Mouse (Mus musculus): ENCODE measurements at regions not wholly inside any gene's neighbourhood (a gene's known extent, or its start where the extent isn't known, plus 50 kb on each side); places are given as distances from the start of the nearest gene placed in this dataset.
"Not testable (repeated sequence)": the region's sequence is repeated elsewhere in the genome, so short reads cannot be mapped to it uniquely, and the experiment has no call there.

DNA sequence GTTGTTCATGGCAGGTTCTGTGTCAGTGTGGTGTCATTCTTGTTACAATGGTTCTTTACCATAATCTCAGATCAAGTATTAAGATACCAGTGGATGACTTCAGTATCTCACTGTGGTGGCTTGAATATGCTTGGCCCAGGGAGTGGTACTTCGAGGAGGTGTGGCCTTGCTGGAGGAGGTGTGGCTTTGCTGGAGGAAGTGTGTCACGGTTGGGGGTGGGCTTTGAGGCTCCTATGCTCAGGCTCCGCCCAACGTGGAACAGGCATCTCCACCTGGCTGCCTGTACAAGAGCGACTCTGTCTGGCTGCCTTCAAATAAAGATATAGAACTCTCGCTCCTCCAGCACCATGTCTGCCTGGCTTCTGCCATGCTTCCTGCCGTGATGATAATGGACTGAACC is 63.6 kb downstream of the Cd2 start:
- no peaks in the 10 kb centered on the region for H3K27me3 ChIP-seq (replicated peaks; ENCODE audit: control insufficient read depth, insufficient read depth, low read length)
- H3K9ac ChIP-seq (replicated peaks; ENCODE audit: low read depth, low read length): no peak overlapping the region
- WGBS: 77% methylated on average over 7 of the region's 7 CpGs
- no peaks in the 10 kb centered on the region for H3K36me3 ChIP-seq (ENCODE audit: control insufficient read depth, insufficient read depth)
- no peaks in the 10 kb centered on the region for H3K9me3 ChIP-seq (ENCODE audit: control insufficient read depth, low read length)
- no peak overlapping the region for H3K4me2 ChIP-seq (ENCODE audit: low read length)
- no peak overlapping the region for H3K27ac ChIP-seq (ENCODE audit: low read length)
- H3K4me1 ChIP-seq (replicated peaks; ENCODE audit: control insufficient read depth, insufficient read depth, low read length): no peaks in the 10 kb centered on the region
- ATAC-seq: no peak
- H3K4me3 ChIP-seq (replicated peaks; ENCODE audit: low read length): no peak overlapping the region

- Histone ChIP-seq H3K9me3 (ENCODE audit: control insufficient read depth, low read length) (no peaks in the 10 kb centered on the region), H3K4me2 (ENCODE audit: low read length) (no peak overlapping the region), H3K4me3 (replicated peaks; ENCODE audit: low read length) (no peak overlapping the region), H3K9ac (replicated peaks; ENCODE audit: low read depth, low read length) (no peak overlapping the region), H3K36me3 (ENCODE audit: control insufficient read depth, insufficient read depth) (no peaks in the 10 kb centered on the region), H3K4me1 (replicated peaks; ENCODE audit: control insufficient read depth, insufficient read depth, low read length) (no peaks in the 10 kb centered on the region), H3K27ac (ENCODE audit: low read length) (no peak overlapping the region), H3K27me3 (replicated peaks; ENCODE audit: control insufficient read depth, insufficient read depth, low read length) (no peaks in the 10 kb centered on the region)
- 90% methylated on average over 2 of the region's 2 CpGs for WGBS
- no peak for ATAC-seq
Observed at GRCm38 (mm10) chr3:101219897-101220296, 67.8 kb downstream of the Cd2 start.

- 89% methylated on average over 13 of the region's 13 CpGs for WGBS
- no peak overlapping the region for H3K4me3 ChIP-seq (replicated peaks; ENCODE audit: low read length)
- no peak for ATAC-seq
- H3K27ac ChIP-seq (ENCODE audit: low read length): no peak overlapping the region
- H3K9me3 ChIP-seq (ENCODE audit: control insufficient read depth, low read length): no peaks in the 10 kb centered on the region
- H3K4me1 ChIP-seq (replicated peaks; ENCODE audit: control insufficient read depth, insufficient read depth, low read length): peaks cover 17% of the 10 kb centered on the region
- no peaks in the 10 kb centered on the region for H3K36me3 ChIP-seq (ENCODE audit: control insufficient read depth, insufficient read depth)
- no peak overlapping the region for H3K4me2 ChIP-seq (ENCODE audit: low read length)
- no peak overlapping the region for H3K9ac ChIP-seq (replicated peaks; ENCODE audit: low read depth, low read length)
- no peaks in the 10 kb centered on the region for H3K27me3 ChIP-seq (replicated peaks; ENCODE audit: control insufficient read depth, insufficient read depth, low read length)
Observed at GRCm38 (mm10) chr3:101216711-101217110, 71.0 kb downstream of the Cd2 start.

DNA sequence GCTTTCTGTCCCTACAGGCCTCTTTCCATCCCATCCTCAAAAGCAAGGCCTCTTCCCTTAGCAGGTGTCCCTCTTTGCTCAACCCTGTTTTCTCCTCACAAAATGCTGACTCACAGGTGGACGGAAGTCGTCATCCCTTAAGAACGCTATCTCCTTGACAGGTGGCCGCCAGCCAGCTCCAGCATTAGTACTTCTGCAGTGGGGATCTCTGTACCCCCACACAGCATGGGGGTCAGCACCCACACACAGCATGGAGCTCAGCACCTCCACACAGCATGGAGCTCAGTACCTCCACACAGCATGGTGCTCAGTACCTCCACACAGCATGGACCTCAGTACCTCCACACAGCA is 74.6 kb downstream of the Cd2 start:
- Histone ChIP-seq H3K4me2 (ENCODE audit: low read length) (no peak overlapping the region), H3K27me3 (replicated peaks; ENCODE audit: control insufficient read depth, insufficient read depth, low read length) (no peaks in the 10 kb centered on the region), H3K9me3 (ENCODE audit: control insufficient read depth, low read length) (no peaks in the 10 kb centered on the region), H3K4me1 (replicated peaks; ENCODE audit: control insufficient read depth, insufficient read depth, low read length) (peaks cover 18% of the 10 kb centered on the region), H3K36me3 (ENCODE audit: control insufficient read depth, insufficient read depth) (no peaks in the 10 kb centered on the region), H3K9ac (replicated peaks; ENCODE audit: low read depth, low read length) (no peak overlapping the region), H3K4me3 (replicated peaks; ENCODE audit: low read length) (no peak overlapping the region), H3K27ac (ENCODE audit: low read length) (no peak overlapping the region)
- WGBS: 52% methylated on average over 4 of the region's 4 CpGs
- ATAC-seq: no peak

- no peaks in the 10 kb centered on the region for H3K36me3 ChIP-seq (ENCODE audit: control insufficient read depth, insufficient read depth)
- H3K4me2 ChIP-seq (ENCODE audit: low read length): no peak overlapping the region
- H3K9me3 ChIP-seq (ENCODE audit: control insufficient read depth, low read length): no peaks in the 10 kb centered on the region
- H3K9ac ChIP-seq (replicated peaks; ENCODE audit: low read depth, low read length): peak overlapping the region; percentile 38
- H3K27ac ChIP-seq (ENCODE audit: low read length): peak overlapping the region; percentile 63
- 4% methylated on average over 12 of the region's 12 CpGs for WGBS
- H3K27me3 ChIP-seq (replicated peaks; ENCODE audit: control insufficient read depth, insufficient read depth, low read length): no peaks in the 10 kb centered on the region
- ATAC-seq: peak; percentile 90
- no peak overlapping the region for H3K4me3 ChIP-seq (replicated peaks; ENCODE audit: low read length)
- H3K4me1 ChIP-seq (replicated peaks; ENCODE audit: control insufficient read depth, insufficient read depth, low read length): peaks cover 18% of the 10 kb centered on the region
Observed at GRCm38 (mm10) chr3:101212403-101213211, 75.1 kb downstream of the Cd2 start.

DNA sequence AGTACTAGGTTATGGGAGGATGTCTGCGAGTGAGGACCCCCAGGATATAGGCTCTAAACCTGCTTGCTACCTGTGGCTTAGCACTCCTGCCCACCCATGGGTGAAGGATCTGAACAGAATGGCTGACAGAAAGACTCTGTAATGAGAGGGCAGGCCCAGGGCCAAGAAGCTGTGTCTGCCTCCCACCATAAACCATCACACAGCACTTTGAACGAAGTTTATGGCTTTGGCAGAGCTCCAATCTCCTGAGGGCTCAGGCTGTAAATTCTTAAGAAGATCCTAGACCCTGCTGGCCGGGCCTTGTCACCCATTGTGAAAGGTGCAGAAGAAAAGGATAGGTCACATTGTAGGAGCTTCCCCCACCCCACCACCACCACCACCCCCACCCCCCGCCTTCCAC is 75.8 kb downstream of the Cd2 start:
- ATAC-seq: peak; percentile 13
- no peaks in the 10 kb centered on the region for H3K27me3 ChIP-seq (replicated peaks; ENCODE audit: control insufficient read depth, insufficient read depth, low read length)
- H3K36me3 ChIP-seq (ENCODE audit: control insufficient read depth, insufficient read depth): no peaks in the 10 kb centered on the region
- H3K4me2 ChIP-seq (ENCODE audit: low read length): no peak overlapping the region
- no peak overlapping the region for H3K9ac ChIP-seq (replicated peaks; ENCODE audit: low read depth, low read length)
- H3K4me3 ChIP-seq (replicated peaks; ENCODE audit: low read length): no peak overlapping the region
- H3K27ac ChIP-seq (ENCODE audit: low read length): no peak overlapping the region; the same call in 1 of the 2 replicates
- no peaks in the 10 kb centered on the region for H3K9me3 ChIP-seq (ENCODE audit: control insufficient read depth, low read length)
- WGBS: 46% methylated on average over 4 of the region's 4 CpGs
- peaks cover 18% of the 10 kb centered on the region for H3K4me1 ChIP-seq (replicated peaks; ENCODE audit: control insufficient read depth, insufficient read depth, low read length)

GRCm38 (mm10) chr3:101209546-101209945 is 78.2 kb downstream of the Cd2 start:
- Histone ChIP-seq H3K36me3 (ENCODE audit: control insufficient read depth, insufficient read depth) (no peaks in the 10 kb centered on the region), H3K9ac (replicated peaks; ENCODE audit: low read depth, low read length) (no peak overlapping the region), H3K4me3 (replicated peaks; ENCODE audit: low read length) (no peak overlapping the region), H3K4me1 (replicated peaks; ENCODE audit: control insufficient read depth, insufficient read depth, low read length) (peaks cover 18% of the 10 kb centered on the region), H3K4me2 (ENCODE audit: low read length) (no peak overlapping the region), H3K9me3 (ENCODE audit: control insufficient read depth, low read length) (no peaks in the 10 kb centered on the region), H3K27ac (ENCODE audit: low read length) (no peak overlapping the region), H3K27me3 (replicated peaks; ENCODE audit: control insufficient read depth, insufficient read depth, low read length) (no peaks in the 10 kb centered on the region)
- 41% methylated on average over 7 of the region's 7 CpGs for WGBS
- no peak for ATAC-seq

DNA sequence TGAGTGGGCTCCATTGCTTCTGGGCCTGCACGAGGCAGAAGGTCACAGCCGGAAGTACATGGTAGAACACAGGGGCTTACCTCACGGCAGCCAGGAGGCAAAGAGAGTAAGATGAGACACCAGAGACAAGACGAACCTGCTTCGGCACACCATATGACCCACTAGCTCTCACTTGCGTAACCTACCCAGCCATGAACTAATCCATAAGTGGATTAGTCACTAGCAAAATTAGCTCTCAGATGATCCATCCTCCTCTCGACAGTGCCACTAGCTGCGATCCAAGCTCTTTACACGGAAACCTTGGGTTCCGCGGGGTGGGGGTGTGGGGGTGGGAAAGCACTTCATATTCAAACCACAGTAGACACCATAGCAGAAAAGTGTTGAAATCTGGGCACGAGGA is 79.0 kb downstream of the Cd2 start:
- no peak for ATAC-seq

DNA sequence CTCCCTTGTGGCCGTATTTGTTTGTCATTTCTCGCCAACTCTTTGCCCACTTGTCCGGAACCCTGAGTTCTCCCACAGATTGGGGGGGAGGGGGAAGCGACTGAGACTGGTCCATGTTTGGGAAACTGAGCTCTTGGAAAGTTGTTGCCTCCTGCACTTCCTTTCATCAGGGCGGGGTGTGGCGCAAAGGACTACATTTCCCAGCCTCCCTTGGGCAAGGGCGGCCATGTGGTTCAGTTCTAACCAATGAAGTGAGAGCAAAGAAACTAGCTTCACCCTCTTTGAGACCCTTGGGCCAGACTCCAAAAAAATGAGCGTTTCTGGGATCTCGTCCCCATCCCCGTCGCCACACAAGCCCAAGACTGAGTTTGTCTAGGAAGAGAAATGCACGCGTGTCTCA is 81.6 kb downstream of the Cd2 start:
- not testable (repeated sequence) for H3K4me2 ChIP-seq (ENCODE audit: low read length); H3K27ac ChIP-seq (ENCODE audit: low read length); H3K27me3 ChIP-seq (replicated peaks; ENCODE audit: control insufficient read depth, insufficient read depth, low read length); H3K4me3 ChIP-seq (replicated peaks; ENCODE audit: low read length); H3K9me3 ChIP-seq (ENCODE audit: control insufficient read depth, low read length); H3K9ac ChIP-seq (replicated peaks; ENCODE audit: low read depth, low read length); H3K36me3 ChIP-seq (ENCODE audit: control insufficient read depth, insufficient read depth); ATAC-seq; H3K4me1 ChIP-seq (replicated peaks; ENCODE audit: control insufficient read depth, insufficient read depth, low read length)
- WGBS: 94% methylated on average over 13 of the region's 13 CpGs

More for the DNA sequence above, 79.0 kb downstream of the Cd2 start:
- Histone ChIP-seq H3K4me2 (ENCODE audit: low read length) (no peak overlapping the region), H3K4me3 (replicated peaks; ENCODE audit: low read length) (no peak overlapping the region), H3K4me1 (replicated peaks; ENCODE audit: control insufficient read depth, insufficient read depth, low read length) (peaks cover 18% of the 10 kb centered on the region), H3K27me3 (replicated peaks; ENCODE audit: control insufficient read depth, insufficient read depth, low read length) (no peaks in the 10 kb centered on the region), H3K9ac (replicated peaks; ENCODE audit: low read depth, low read length) (no peak overlapping the region), H3K27ac (ENCODE audit: low read length) (no peak overlapping the region), H3K36me3 (ENCODE audit: control insufficient read depth, insufficient read depth) (no peaks in the 10 kb centered on the region), H3K9me3 (ENCODE audit: control insufficient read depth, low read length) (no peaks in the 10 kb centered on the region)
- WGBS: 93% methylated on average over 12 of the region's 12 CpGs

DNA sequence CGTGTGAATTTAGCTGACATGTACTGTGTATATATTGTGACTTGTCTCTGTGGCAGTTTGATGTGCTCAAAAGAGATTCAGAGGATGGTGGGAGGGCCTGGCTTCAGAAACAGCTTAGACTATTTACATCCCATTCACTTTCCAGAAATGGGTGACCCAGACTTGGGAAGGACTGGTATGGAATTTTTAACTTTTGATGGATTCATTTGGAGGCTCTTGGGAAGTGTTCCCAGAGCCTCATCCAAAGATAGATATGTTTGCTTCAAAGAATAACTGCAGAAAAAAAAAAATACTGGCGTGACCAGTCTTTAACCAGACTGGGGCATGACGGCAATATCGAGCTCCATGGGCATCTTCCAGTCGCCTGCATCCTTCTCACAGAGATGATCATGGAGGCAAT is 84.6 kb upstream of the Ptgfrn start:
- Histone ChIP-seq H3K27ac (ENCODE audit: low read length) (no peak overlapping the region), H3K4me3 (replicated peaks; ENCODE audit: low read length) (no peak overlapping the region), H3K9ac (replicated peaks; ENCODE audit: low read depth, low read length) (no peak overlapping the region), H3K9me3 (ENCODE audit: control insufficient read depth, low read length) (no peaks in the 10 kb centered on the region), H3K27me3 (replicated peaks; ENCODE audit: control insufficient read depth, insufficient read depth, low read length) (no peaks in the 10 kb centered on the region), H3K4me1 (replicated peaks; ENCODE audit: control insufficient read depth, insufficient read depth, low read length) (peaks cover 16% of the 10 kb centered on the region; the same call in 1 of the 2 replicates), H3K4me2 (ENCODE audit: low read length) (no peak overlapping the region), H3K36me3 (ENCODE audit: control insufficient read depth, insufficient read depth) (no peaks in the 10 kb centered on the region)
- ATAC-seq: no peak
- WGBS: 79% methylated on average over 5 of the region's 5 CpGs

Measured in forebrain, embryonic 16.5 days (tissue).